Mouse (Mus musculus) small intestine, adult 2 months (tissue): ENCODE results near the gene Vash2.

Experiments used
- CTCF ChIP-seq: fragments of 200-500 bp; IDR thresholded peaks from 2 replicates; pipeline ENCODE4 v1.5.1; 2012; ENCODE audit warnings: low read depth, mild to moderate bottlenecking, control low read depth, inconsistent platforms, low read length, moderate library complexity, mixed read lengths; ENCODE audit not compliant: insufficient replicate concordance, insufficient read length; ENCODE audit errors: extremely low read depth
- POLR2A ChIP-seq: fragments of 200-500 bp; IDR thresholded peaks from 2 replicates; pipeline ENCODE4 v1.6.1; 2012; ENCODE audit warnings: low read depth, mild to moderate bottlenecking, control low read depth, inconsistent platforms, low read length, moderate library complexity

GRCm38 (mm10) chr1:190968010-190968409 lies 11.1 kb downstream of the Vash2 start:
- TF ChIP-seq CTCF (no peak), POLR2A (no peak)
